Mouse (Mus musculus) C2C12 (cell line): Measurements from ENCODE around the gene Mgat4a.

Source experiments
- CTCF ChIP-seq: IDR thresholded peaks from one replicate; pipeline ENCODE4 v1.5.1; 2011; ENCODE audit not compliant: control insufficient read depth, insufficient read depth, insufficient read length
- MAX ChIP-seq: IDR thresholded peaks from one replicate; pipeline ENCODE4 v1.6.1; 2011; ENCODE audit warnings: mild to moderate bottlenecking, control low read depth
- MYOD1 ChIP-seq: IDR thresholded peaks from one replicate; pipeline ENCODE4 v1.6.1; 2011; ENCODE audit warnings: low read depth; ENCODE audit not compliant: control insufficient read depth, insufficient read length
- MYOG ChIP-seq: IDR thresholded peaks from one replicate; pipeline ENCODE4 v1.6.1; 2011; ENCODE audit not compliant: control insufficient read depth, insufficient read length; ENCODE audit errors: extremely low read depth
- USF1 ChIP-seq: IDR thresholded peaks from one replicate; pipeline ENCODE4 v1.6.1; 2011; ENCODE audit warnings: low read depth, mild to moderate bottlenecking, control low read depth, moderate library complexity

DNA sequence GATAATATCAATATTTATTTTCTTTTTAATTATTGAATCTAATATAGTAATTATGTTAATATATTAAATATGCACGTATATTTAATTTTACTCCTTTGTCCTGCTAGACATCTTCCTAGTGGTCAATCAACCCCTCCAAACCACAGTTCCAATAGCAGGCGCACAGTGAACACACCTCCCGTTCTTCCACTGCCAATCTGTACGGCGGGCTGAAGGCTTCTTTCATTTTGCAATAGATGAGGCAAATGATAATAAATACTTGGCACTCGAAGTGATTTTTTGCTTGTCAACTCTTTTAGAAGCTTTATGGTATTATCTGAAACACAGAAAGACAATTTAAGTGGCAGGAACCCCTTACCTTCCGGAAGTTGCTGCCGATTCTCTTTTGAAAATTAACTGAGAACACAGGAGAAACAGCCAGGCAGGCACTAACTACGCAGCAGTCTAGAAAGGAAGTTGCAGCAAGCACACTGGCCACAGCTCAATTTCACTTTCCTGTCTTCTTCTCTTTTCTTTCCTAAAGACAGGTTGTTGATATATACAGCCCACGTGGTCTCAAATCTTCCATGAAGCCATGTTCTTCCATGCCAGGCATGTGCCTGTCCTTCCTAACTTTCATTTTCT is 45.0 kb downstream of the Mgat4a start:
- TF ChIP-seq CTCF (no peak), MYOG (no peak), USF1 (no peak), MAX (no peak), MYOD1 (no peak)
